Mouse (Mus musculus) layer of hippocampus, adult 6 months (tissue): ENCODE data around the gene Grm7. TPM values are rescaled to one million over a fixed set of nuclear protein-coding genes. Genes with fewer than 3 reads are reported as not detected.

Experiments
- long read RNA-seq, 2 experiments: library from polyadenylated mRNA; unstranded; transcript quantifications; one replicate each; pipeline ENCODE4 v2.0.0; 2019 to 2020
- polyA plus RNA-seq: library from polyadenylated mRNA; unstranded; fragments of <200 nt; fragmentation: Nextera tagmentation; gene quantifications from 2 replicates; pipeline ENCODE4 v1.2.3, GENCODE M21; 2021

Gene Grm7
- polyA plus RNA-seq = 13.8 and 14.0 TPM in 2 replicates
- long read RNA-seq, experiment 1, partial matches to known transcripts = 11 of 21 reads
- long read RNA-seq, experiment 1, other reads (novel, unspliced or antisense) = 10 of 21 reads
- long read RNA-seq, experiment 2, partial matches to known transcripts = 32 of 60 reads
- long read RNA-seq, experiment 2, other reads (novel, unspliced or antisense) = 28 of 60 reads

DNA sequence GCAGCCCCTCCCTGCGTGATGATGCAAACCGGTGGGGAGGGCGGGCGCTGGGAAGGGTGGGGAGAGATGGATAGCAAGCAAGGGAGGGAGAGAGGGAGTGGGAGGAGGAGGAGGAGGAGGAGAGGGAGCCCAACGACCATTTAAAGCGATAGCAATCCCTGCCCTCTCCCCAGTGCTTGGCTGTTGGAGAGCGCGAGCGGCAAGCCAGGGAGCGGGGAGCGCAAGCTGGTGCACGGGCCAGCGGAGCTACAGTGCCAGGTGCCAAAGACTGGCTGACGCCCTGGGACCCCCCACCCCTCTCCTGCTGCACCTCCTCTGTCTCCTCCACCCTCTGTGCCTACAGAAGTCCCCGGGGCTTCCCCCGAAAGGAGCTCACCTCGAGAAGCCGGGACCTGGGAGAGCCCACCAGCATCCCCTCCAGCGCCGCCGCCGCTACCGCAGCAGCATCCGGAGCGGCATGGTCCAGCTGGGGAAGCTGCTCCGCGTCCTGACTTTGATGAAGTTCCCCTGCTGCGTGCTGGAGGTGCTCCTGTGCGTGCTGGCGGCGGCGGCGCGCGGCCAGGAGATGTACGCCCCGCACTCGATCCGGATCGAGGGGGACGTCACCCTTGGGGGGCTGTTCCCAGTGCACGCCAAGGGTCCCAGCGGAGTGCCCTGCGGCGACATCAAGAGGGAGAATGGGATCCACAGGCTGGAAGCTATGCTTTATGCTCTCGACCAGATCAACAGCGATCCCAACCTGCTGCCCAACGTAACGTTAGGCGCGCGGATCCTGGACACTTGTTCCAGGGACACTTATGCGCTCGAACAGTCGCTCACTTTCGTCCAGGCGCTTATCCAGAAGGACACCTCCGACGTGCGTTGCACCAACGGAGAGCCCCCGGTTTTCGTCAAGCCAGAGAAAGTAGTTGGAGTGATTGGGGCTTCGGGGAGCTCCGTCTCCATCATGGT lies at the start of gene Grm7:
Gene Grm7, plus strand, starts transcription at position 171 of the 951 bp plus-strand sequence.

